Mouse (Mus musculus) forebrain, embryonic 11.5 days (tissue): ENCODE measurements around the gene Midn. TPM values are rescaled to one million over a fixed set of nuclear protein-coding genes. Genes with fewer than 3 reads are reported as not detected.
A peak's percentile ranks its signal among the peaks of the same experiment; 100 is the strongest.

Source experiments
- ATAC-seq: fragments of 200-750 bp; cut with Nextera tagmentation; replicated peaks from 2 replicates; pipeline ENCODE4 v1.8.0; 2017; ENCODE audit warnings: moderate TSS enrichment; ENCODE audit not compliant: low FRiP score
- DNase-seq: peaks from one replicate; pipeline ENCODE4 v3.0.0-alpha.2; 2017; ENCODE audit warnings: low spot score
- H3K27ac ChIP-seq: fragments of 300-500 bp; sonication (generic); 2 replicates; pipeline ENCODE4 v1.5.1; 2014; ENCODE audit warnings: low read depth, low read length
- H3K27me3 ChIP-seq: fragments of 300-500 bp; sonication (generic); 2 replicates; pipeline ENCODE4 v1.6.1; 2014; ENCODE audit warnings: mild to moderate bottlenecking, low read length, mixed read lengths; ENCODE audit not compliant: control insufficient read depth, insufficient read depth
- H3K36me3 ChIP-seq: fragments of 300-500 bp; sonication (generic); 2 replicates; pipeline ENCODE4 v1.6.1; 2014; ENCODE audit warnings: mild to moderate bottlenecking, low read length, moderate library complexity, mixed read lengths; ENCODE audit not compliant: control insufficient read depth, insufficient read depth
- H3K4me1 ChIP-seq: fragments of 300-500 bp; sonication (generic); replicated peaks from 2 replicates; pipeline ENCODE4 v1.6.1; 2014; ENCODE audit warnings: low read length, mixed read lengths; ENCODE audit not compliant: control insufficient read depth, insufficient read depth
- H3K4me2 ChIP-seq: fragments of 300-500 bp; sonication (generic); 2 replicates; pipeline ENCODE4 v1.6.1; 2014; ENCODE audit warnings: low read depth, mild to moderate bottlenecking, low read length, moderate library complexity, mixed read lengths; ENCODE audit not compliant: severe bottlenecking
- H3K4me3 ChIP-seq: fragments of 300-500 bp; sonication (generic); 2 replicates; pipeline ENCODE4 v1.5.1; 2014; ENCODE audit warnings: low read depth, low read length
- H3K9ac ChIP-seq: fragments of 300-500 bp; sonication (generic); 2 replicates; pipeline ENCODE4 v1.6.1; 2014; ENCODE audit warnings: low read length
- H3K9me3 ChIP-seq: fragments of 300-500 bp; sonication (generic); 2 replicates; pipeline ENCODE4 v1.6.1; 2016; ENCODE audit warnings: low read length, mixed read lengths; ENCODE audit not compliant: control insufficient read depth
- WGBS: fragments of 180-500 bp; shearing (Covaris S2); extraction: QIAGEN DNeasy Blood & Tissue Kit; methylation state at CpG from one replicate; pipeline ENCODE4 v1.1.7; 2014; 5-methylcytosine and 5-hydroxymethylcytosine counted together
- polyA plus RNA-seq: library from polyadenylated mRNA; unstranded; fragments of >200 nt; fragmentation: Nextera tagmentation; extraction: Ambion mirVana; gene quantifications from 2 replicates; pipeline ENCODE4 v1.2.1, GENCODE M21; 2014

The Midn gene
- polyA plus RNA-seq, 1 experiment from 2014 or later, result 58.3 TPM

DNA sequence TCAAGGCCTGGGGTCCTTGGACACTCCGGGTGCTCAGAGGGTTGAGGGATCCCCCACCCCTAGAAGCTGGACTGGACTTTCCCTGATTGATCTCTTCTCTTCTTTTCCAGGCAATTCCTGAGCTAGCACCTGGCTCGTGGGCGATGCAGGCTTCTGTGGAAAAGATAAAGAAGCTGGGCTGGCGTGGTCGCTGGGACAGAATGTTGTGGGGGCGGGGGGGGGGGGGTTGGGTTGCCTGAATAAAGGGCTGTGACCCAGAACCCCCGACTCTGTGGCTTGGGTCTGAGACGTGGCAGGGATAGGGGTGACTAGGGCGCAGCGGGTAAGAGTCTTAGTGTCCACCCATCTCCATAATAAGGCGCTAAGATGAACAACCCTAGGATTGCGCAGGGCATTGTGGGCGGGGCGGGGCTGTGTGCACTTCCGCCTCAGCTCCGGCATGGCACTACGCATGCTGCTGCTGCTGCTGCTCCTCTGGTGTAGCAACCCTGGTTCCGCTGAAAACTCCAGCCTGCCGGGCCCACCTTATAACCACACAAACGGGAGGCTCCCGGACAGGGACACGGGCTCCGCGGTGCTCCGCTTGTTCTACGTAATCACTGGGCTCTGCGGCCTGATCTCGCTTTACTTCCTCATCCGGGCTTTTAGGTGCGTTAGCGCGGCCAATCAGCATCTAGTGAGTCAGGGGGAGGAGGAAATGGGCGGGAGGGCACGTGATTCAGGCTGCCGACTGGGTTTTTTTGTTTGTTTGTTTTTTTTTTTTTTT, 24.6 kb downstream of the Midn start, which contains the start of gene 1600002K03Rik:
TSS of gene 1600002K03Rik (plus strand) at position 418 of the 766 bp plus-strand sequence.
- ATAC-seq (peak; percentile 70), DNase-seq (peak; percentile 90)
- 10% methylated on average over 35 of the region's 35 CpGs for WGBS
- Histone ChIP-seq H3K27ac (peak within 1 kb of the TSS; percentile 62), H3K4me2 (peak within 1 kb of the TSS; percentile 75), H3K36me3 (peaks cover 17% of the 10 kb centered on the region), H3K9me3 (no peaks in the 10 kb centered on the region), H3K4me3 (peak within 1 kb of the TSS; percentile 46), H3K4me1 (peaks cover 16% of the 10 kb centered on the region), H3K9ac (peak within 1 kb of the TSS; percentile 68), H3K27me3 (no peaks in the 10 kb centered on the region)

GRCm38 (mm10) chr10:80173358-80173757, 25.3 kb downstream of the Midn start:
- Histone ChIP-seq H3K27me3 (no peaks in the 10 kb centered on the region), H3K4me1 (peaks cover 16% of the 10 kb centered on the region), H3K9ac (peak overlapping the region; percentile 68), H3K9me3 (no peaks in the 10 kb centered on the region), H3K36me3 (peaks cover 17% of the 10 kb centered on the region), H3K4me3 (peak overlapping the region; percentile 46), H3K27ac (peak overlapping the region; percentile 46; the same call in 1 of the 2 replicates), H3K4me2 (peak overlapping the region; percentile 75; the same call in 1 of the 2 replicates)
- 12% methylated on average over 11 of the region's 11 CpGs for WGBS
- ATAC-seq (no peak), DNase-seq (no peak)

DNA sequence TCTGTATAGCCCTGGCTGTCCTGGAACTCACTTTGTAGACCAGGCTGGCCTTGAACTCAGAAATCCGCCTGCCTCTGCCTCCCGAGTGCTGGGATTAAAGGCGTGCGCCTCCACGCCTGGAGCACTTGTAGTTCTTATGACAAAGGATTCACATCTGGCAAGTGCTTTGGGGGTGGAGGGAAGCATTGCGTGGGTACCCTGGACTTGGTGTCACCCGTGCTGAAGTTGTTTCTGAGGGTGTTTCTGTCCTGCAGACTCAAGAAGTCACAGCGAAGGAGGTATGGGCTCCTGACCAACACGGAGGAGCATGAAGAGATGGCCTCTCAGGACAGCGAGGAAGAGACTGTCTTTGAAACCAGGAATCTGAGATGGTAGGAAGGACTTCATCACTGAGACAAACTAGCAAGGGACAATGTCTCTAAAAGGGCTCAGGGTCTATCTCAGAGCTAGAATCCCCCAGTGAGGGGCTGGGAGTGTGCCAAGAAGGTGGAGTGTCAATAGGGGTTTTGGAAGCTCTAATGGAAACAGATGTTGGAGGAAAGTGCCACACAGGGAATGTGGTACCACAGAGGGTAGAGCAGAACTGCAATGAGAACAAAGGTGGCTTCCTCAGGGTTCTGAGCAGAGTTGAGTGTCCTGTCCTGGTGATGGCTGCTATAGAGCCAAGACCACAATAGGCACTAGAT, 26.0 kb downstream of the Midn start:
- DNase-seq (no peak), ATAC-seq (no peak)
- no peak overlapping the region for H3K27ac ChIP-seq
- H3K4me3 ChIP-seq, result no peak overlapping the region
- no peaks in the 10 kb centered on the region for H3K27me3 ChIP-seq
- H3K9me3 ChIP-seq, result no peaks in the 10 kb centered on the region
- H3K9ac ChIP-seq, result no peak overlapping the region; the same call in 1 of the 2 replicates
- 86% methylated on average over 10 of the region's 10 CpGs for WGBS
- H3K4me2 ChIP-seq, result no peak overlapping the region
- H3K4me1 ChIP-seq, result peaks cover 10% of the 10 kb centered on the region
- peaks cover 17% of the 10 kb centered on the region for H3K36me3 ChIP-seq

- H3K9ac ChIP-seq, result no peak overlapping the region
- no peak overlapping the region for H3K27ac ChIP-seq
- no peaks in the 10 kb centered on the region for H3K9me3 ChIP-seq
- peak; percentile 78 for DNase-seq
- peaks cover 17% of the 10 kb centered on the region for H3K36me3 ChIP-seq
- H3K4me2 ChIP-seq, result no peak overlapping the region
- H3K4me3 ChIP-seq, result no peak overlapping the region
- peaks cover 8% of the 10 kb centered on the region for H3K4me1 ChIP-seq
- ATAC-seq, result no peak
- H3K27me3 ChIP-seq, result no peaks in the 10 kb centered on the region
- WGBS, result 52% methylated on average over 2 of the region's 2 CpGs
Observed at GRCm38 (mm10) chr10:80174705-80175104, 26.6 kb downstream of the Midn start.

GRCm38 (mm10) chr10:80175536-80176269, 27.6 kb downstream of the Midn start:
- DNase-seq, result peak; percentile 81
- Histone ChIP-seq H3K27me3 (no peaks in the 10 kb centered on the region), H3K27ac (no peak overlapping the region)

DNA sequence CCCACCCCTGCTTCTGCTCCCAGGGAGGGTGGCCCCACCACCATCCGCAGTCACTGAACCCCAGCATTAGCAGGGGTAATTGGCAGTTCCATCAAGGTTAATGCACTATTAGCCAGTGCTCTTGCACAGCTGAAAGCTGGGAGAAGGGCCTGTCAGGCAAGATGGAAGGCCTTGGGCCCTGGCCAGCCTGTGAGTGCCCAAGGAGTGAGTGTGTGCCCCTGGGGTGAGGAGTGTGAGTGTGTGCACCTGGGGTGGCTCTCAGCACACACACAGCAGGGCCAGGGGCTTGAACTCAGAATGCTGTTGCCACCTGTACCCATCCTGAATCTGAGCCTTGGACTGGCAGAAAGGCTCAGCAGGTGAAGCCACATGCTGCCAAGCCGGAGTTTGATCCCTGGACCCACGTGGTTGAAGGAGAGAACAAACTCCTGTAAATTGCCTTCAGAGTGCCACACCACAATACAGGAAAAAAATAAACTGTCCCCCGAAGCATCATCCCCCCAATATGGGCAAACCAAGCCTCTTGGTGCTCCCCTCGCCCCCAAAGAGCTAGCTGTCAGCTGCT, 28.3 kb downstream of the Midn start:
- H3K4me1 ChIP-seq, result peaks cover 17% of the 10 kb centered on the region
- 78% methylated on average over 5 of the region's 5 CpGs for WGBS
- DNase-seq (peak; percentile 51), ATAC-seq (no peak)
- H3K9me3 ChIP-seq, result no peaks in the 10 kb centered on the region
- H3K27ac ChIP-seq, result no peak overlapping the region
- H3K36me3 ChIP-seq, result peaks cover 4% of the 10 kb centered on the region; the same call in 1 of the 2 replicates
- no peak overlapping the region for H3K4me3 ChIP-seq
- no peaks in the 10 kb centered on the region for H3K27me3 ChIP-seq
- no peak overlapping the region for H3K4me2 ChIP-seq
- no peak overlapping the region; the same call in 1 of the 2 replicates for H3K9ac ChIP-seq

More at GRCm38 (mm10) chr10:80175536-80176269, 27.6 kb downstream of the Midn start:
- Histone ChIP-seq H3K4me3 (no peak overlapping the region), H3K9ac (no peak overlapping the region; the same call in 1 of the 2 replicates), H3K4me1 (peaks cover 13% of the 10 kb centered on the region), H3K9me3 (no peaks in the 10 kb centered on the region), H3K36me3 (peaks cover 7% of the 10 kb centered on the region), H3K4me2 (no peak overlapping the region)
- ATAC-seq, result no peak
- WGBS, result 24% methylated on average over 4 of the region's 4 CpGs

DNA sequence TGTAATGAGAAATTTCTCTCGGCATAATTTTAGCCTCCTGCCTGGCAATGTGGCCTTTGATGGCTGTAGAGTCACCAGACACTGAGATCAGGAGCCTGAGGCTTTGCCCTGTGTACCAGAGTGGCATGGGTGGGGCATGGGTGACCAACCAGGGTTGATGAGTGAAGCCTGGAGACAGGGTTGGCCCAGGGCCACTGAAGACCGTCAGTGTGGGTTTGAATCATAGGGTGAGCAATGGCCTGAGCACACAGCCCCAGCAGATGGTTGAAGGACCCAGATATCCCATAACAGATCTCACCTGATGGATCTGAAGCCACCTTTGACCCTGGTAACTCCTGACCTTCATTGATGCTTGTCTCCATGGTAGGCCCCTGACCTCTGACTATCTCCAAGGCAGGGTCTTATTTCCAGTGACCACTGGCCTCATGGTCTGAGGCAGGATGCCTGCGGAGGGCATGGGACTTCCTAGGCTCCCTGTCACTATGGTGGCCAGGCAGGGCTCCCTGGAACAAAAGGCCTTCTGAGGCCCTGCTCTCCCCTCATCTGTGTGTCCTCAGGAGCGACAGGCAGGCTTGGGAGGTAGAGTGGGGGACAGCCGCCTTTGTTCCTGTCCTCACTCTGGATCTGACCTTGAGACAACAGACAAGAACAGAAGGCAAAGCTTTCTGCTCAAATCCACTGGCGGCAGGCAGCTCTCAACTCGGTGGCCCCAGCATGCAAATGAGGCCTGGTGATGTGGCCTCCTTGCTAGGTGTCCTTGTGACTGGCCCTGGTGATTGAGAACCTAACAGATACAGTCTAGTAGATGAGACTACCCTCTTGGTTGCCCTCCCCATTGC, 29.6 kb downstream of the Midn start:
- Histone ChIP-seq H3K9me3 (no peaks in the 10 kb centered on the region), H3K27ac (no peak overlapping the region), H3K27me3 (no peaks in the 10 kb centered on the region), H3K9ac (no peak overlapping the region), H3K4me3 (no peak overlapping the region), H3K4me2 (no peak overlapping the region), H3K4me1 (peaks cover 11% of the 10 kb centered on the region; the same call in 1 of the 2 replicates), H3K36me3 (no peaks in the 10 kb centered on the region)
- ATAC-seq, result no peak
- 66% methylated on average over 7 of the region's 7 CpGs for WGBS
- no peak for DNase-seq
